Mouse (Mus musculus): Measurements from ENCODE around the gene Hnrnpab. TPM values are rescaled to one million over a fixed set of nuclear protein-coding genes. Genes with fewer than 3 reads are reported as not detected.
"Not testable (repeated sequence)": the region's sequence is repeated elsewhere in the genome, so short reads cannot be mapped to it uniquely, and the experiment has no call there.

Hnrnpab gene
- polyA plus RNA-seq, 1 experiment from 2014 or later, result 617 TPM

GRCm38 (mm10) chr11:51645293-51645692 lies 38.6 kb upstream of the Hnrnpab start:
- H3K27ac ChIP-seq, result no peak overlapping the region
- H3K4me1 ChIP-seq, result peaks cover 52% of the 10 kb centered on the region
- peaks cover 30% of the 10 kb centered on the region for H3K36me3 ChIP-seq
- DNase-seq (ENCODE audit: low spot score), result no peak
- H3K9me3 ChIP-seq, result no peaks in the 10 kb centered on the region
- no peak overlapping the region for H3K4me3 ChIP-seq
- 87% methylated on average over 13 of the region's 13 CpGs for WGBS
- peaks cover 29% of the 10 kb centered on the region for H3K27me3 ChIP-seq (ENCODE audit: insufficient read depth, poor library complexity, severe bottlenecking)

DNA sequence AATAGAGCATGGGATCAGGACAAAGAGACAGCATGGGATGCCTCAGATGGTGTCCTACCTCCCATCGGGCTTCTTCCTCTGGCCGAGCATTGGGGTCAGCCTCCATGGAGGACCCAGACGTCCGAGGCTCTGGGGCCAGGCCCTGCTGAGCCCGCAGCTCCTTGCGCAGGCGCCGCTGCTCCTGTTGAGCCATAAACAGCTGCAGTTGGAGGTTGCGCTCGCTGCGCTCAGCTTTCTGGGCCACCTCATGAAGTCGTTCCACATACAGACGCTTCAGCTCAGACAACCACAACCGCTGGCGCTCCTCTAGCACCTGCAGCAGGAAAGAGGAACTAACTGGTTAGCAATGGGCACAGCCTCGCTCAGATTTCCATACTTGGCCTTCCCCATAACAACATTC lies 37.6 kb upstream of the Hnrnpab start:
- Histone ChIP-seq H3K27me3 (ENCODE audit: insufficient read depth, poor library complexity, severe bottlenecking) (peaks cover 29% of the 10 kb centered on the region), H3K36me3 (peaks cover 30% of the 10 kb centered on the region), H3K4me1 (peaks cover 41% of the 10 kb centered on the region), H3K4me3 (peak overlapping the region; percentile 23; the same call in 1 of the 2 replicates), H3K27ac (no peak overlapping the region), H3K9me3 (no peaks in the 10 kb centered on the region)
- 72% methylated on average over 16 of the region's 16 CpGs for WGBS
- no peak for DNase-seq (ENCODE audit: low spot score)

DNA sequence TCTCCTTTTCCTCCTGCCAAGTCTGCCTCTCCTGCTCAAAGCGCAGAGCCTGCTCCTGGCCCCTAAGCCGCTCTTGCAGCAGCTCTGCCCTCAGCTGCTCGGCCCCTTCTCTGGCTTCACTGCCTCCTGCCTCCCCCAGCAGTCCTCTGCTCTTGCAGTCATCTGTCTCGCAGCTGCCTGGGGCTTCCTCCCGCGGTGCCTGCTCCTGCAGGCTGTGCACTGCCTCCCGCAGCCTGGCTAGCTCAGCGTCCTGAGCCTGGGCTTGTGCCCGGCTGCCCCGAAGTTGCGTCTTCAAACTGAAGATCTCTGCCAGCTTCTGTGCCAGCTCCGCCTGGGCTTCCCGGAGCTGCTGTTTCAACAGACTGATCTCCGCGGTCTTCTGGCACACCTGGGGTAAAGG lies 37.1 kb upstream of the Hnrnpab start:
- 44% methylated on average over 15 of the region's 15 CpGs for WGBS
- no peak overlapping the region for H3K27ac ChIP-seq

DNA sequence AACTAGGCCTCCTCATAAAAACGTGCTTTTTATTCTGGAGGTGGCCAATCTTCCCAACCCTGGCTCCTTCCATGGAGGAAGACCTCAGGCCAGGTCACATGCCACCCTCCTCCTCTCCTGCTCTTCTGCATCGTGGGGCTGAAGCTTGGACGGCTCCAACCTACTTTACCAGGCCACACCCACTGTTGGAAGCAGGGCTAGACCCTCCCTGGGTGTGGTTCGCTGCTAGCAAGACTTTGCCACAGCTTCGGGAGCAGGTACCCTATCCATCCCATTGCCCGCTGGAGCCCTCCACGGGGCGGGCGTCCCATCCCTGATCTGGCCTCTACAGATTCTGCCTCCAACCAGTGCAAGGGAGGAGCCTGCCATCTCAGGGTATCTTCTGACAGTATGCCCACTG lies 36.6 kb upstream of the Hnrnpab start:
- H3K4me1 ChIP-seq, result peaks cover 32% of the 10 kb centered on the region
- no peaks in the 10 kb centered on the region for H3K9me3 ChIP-seq
- no peak for DNase-seq (ENCODE audit: low spot score)
- no peak overlapping the region for H3K27ac ChIP-seq
- H3K27me3 ChIP-seq (ENCODE audit: insufficient read depth, poor library complexity, severe bottlenecking), result peaks cover 29% of the 10 kb centered on the region
- 56% methylated on average over 9 of the region's 9 CpGs for WGBS
- H3K4me3 ChIP-seq, result peak overlapping the region; percentile 23
- peaks cover 30% of the 10 kb centered on the region for H3K36me3 ChIP-seq

More for the DNA sequence above, 37.1 kb upstream of the Hnrnpab start:
- Histone ChIP-seq H3K4me1 (peaks cover 37% of the 10 kb centered on the region), H3K9me3 (no peaks in the 10 kb centered on the region), H3K36me3 (peaks cover 30% of the 10 kb centered on the region), H3K4me3 (peak overlapping the region; percentile 23), H3K27me3 (ENCODE audit: insufficient read depth, poor library complexity, severe bottlenecking) (peaks cover 29% of the 10 kb centered on the region)
- no peak for DNase-seq (ENCODE audit: low spot score)

GRCm38 (mm10) chr11:51640748-51641147 lies 34.1 kb upstream of the Hnrnpab start:
- Histone ChIP-seq H3K4me3 (no peak overlapping the region), H3K27ac (no peak overlapping the region), H3K36me3 (peaks cover 29% of the 10 kb centered on the region), H3K27me3 (ENCODE audit: insufficient read depth, poor library complexity, severe bottlenecking) (peaks cover 29% of the 10 kb centered on the region), H3K9me3 (no peaks in the 10 kb centered on the region), H3K4me1 (peaks cover 27% of the 10 kb centered on the region)
- no peak for DNase-seq (ENCODE audit: low spot score)
- WGBS, result 84% methylated on average over 7 of the region's 7 CpGs

GRCm38 (mm10) chr11:51638497-51638896 lies 31.9 kb upstream of the Hnrnpab start:
- Histone ChIP-seq H3K4me3 (peak overlapping the region; percentile 45; the same call in 1 of the 2 replicates), H3K9me3 (no peaks in the 10 kb centered on the region), H3K27me3 (ENCODE audit: insufficient read depth, poor library complexity, severe bottlenecking) (peaks cover 9% of the 10 kb centered on the region), H3K36me3 (peaks cover 10% of the 10 kb centered on the region; the same call in 1 of the 2 replicates), H3K4me1 (peaks cover 33% of the 10 kb centered on the region), H3K27ac (no peak overlapping the region)
- no peak for DNase-seq (ENCODE audit: low spot score)
- WGBS, result 71% methylated on average over 5 of the region's 5 CpGs

DNA sequence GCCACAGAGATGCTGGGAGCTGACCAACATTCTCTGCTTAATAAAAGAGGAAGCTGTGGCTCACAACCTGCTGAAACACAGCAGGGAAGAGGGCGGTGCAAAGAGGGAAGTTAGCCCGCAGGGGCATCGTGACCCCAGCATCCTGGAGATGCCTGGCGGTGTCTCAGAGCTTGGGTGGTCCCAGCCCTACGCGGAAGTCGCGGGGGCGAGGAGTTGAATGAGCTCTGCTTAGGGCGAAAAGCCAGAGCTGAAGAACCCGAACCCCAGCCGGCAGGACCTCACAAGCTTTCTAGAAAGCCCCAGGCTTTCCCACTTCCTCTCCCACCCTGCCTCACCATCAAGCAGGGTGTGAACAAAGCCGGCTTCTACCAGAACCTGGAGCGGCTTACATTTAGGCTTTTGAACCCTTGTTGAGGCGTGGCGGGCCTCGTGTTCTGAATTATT lies 31.3 kb upstream of the Hnrnpab start:
- Histone ChIP-seq H3K27me3 (ENCODE audit: insufficient read depth, poor library complexity, severe bottlenecking) (peaks cover 5% of the 10 kb centered on the region; the same call in 1 of the 2 replicates), H3K27ac (peak overlapping the region; percentile 80), H3K9me3 (no peaks in the 10 kb centered on the region), H3K4me3 (peak overlapping the region; percentile 45), H3K4me1 (peaks cover 29% of the 10 kb centered on the region), H3K36me3 (peaks cover 7% of the 10 kb centered on the region; the same call in 1 of the 2 replicates)
- DNase-seq (ENCODE audit: low spot score), result no peak
- 5% methylated on average over 17 of the region's 17 CpGs for WGBS

GRCm38 (mm10) chr11:51636323-51636684 lies 29.7 kb upstream of the Hnrnpab start:
- Histone ChIP-seq H3K36me3 (0 out of 2 replicates have a peak, but pooled peaks cover 2% of the 10 kb centered on the region), H3K4me3 (peak overlapping the region; percentile 94), H3K27ac (peak overlapping the region; percentile 90), H3K27me3 (ENCODE audit: insufficient read depth, poor library complexity, severe bottlenecking) (no peaks in the 10 kb centered on the region), H3K4me1 (peaks cover 27% of the 10 kb centered on the region), H3K9me3 (no peaks in the 10 kb centered on the region)
- 5% methylated on average over 6 of the region's 6 CpGs for WGBS
- peak; percentile 86 for DNase-seq (ENCODE audit: low spot score)

- H3K4me1 ChIP-seq, result peaks cover 27% of the 10 kb centered on the region
- H3K9me3 ChIP-seq, result no peaks in the 10 kb centered on the region
- WGBS, result under 1% methylated on average over 61 of the region's 61 CpGs
- H3K27me3 ChIP-seq (ENCODE audit: insufficient read depth, poor library complexity, severe bottlenecking), result no peaks in the 10 kb centered on the region
- peak within 1 kb of the TSS; percentile 94 for H3K4me3 ChIP-seq
- H3K36me3 ChIP-seq, result 0 out of 2 replicates have a peak, but pooled peaks cover 6% of the 10 kb centered on the region
- peak; percentile 92 for DNase-seq (ENCODE audit: low spot score)
- peak within 1 kb of the TSS; percentile 90 for H3K27ac ChIP-seq
Observed at GRCm38 (mm10) chr11:51635525-51636322, 29.1 kb upstream of the Hnrnpab start, which contains the start of gene Rmnd5b. Rmnd5b (minus strand) TSS chr11:51635896.

DNA sequence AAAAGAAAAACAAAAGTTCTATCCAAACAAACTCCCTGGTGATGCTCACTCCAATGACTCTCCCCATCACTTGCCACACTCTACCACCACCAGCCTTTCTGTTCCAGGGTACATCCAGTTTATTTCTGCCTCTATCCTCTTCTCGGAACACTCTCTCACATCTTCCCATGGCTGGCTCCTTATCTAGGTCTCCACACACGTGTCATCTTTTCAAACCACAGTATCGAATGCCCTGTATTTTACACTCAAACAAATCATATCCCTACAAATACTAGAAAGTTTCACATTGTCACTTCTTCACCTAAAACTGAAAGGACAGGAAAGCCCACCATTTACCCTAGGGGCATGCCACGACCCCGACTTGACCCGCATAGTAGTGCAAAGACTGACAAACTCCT lies 28.5 kb upstream of the Hnrnpab start:
- Histone ChIP-seq H3K27me3 (ENCODE audit: insufficient read depth, poor library complexity, severe bottlenecking) (no peaks in the 10 kb centered on the region), H3K4me1 (peaks cover 27% of the 10 kb centered on the region), H3K36me3 (0 out of 2 replicates have a peak, but pooled peaks cover 7% of the 10 kb centered on the region), H3K9me3 (no peaks in the 10 kb centered on the region), H3K4me3 (peak overlapping the region; percentile 94), H3K27ac (peak overlapping the region; percentile 90)
- 11% methylated on average over 6 of the region's 6 CpGs for WGBS
- DNase-seq (ENCODE audit: low spot score), result no peak

GRCm38 (mm10) chr11:51633721-51634120 lies 27.1 kb upstream of the Hnrnpab start:
- H3K9me3 ChIP-seq, result no peaks in the 10 kb centered on the region
- H3K4me1 ChIP-seq, result peaks cover 27% of the 10 kb centered on the region
- H3K27ac ChIP-seq, result no peak overlapping the region
- no peak overlapping the region for H3K4me3 ChIP-seq
- DNase-seq (ENCODE audit: low spot score), result no peak
- H3K27me3 ChIP-seq (ENCODE audit: insufficient read depth, poor library complexity, severe bottlenecking), result no peaks in the 10 kb centered on the region
- 88% methylated on average over 3 of the region's 3 CpGs for WGBS
- peaks cover 16% of the 10 kb centered on the region for H3K36me3 ChIP-seq

GRCm38 (mm10) chr11:51633200-51633599 lies 26.6 kb upstream of the Hnrnpab start:
- H3K4me3 ChIP-seq; H3K9me3 ChIP-seq; DNase-seq (ENCODE audit: low spot score); H3K27me3 ChIP-seq (ENCODE audit: insufficient read depth, poor library complexity, severe bottlenecking); H3K27ac ChIP-seq: not testable (repeated sequence)
- 88% methylated on average over 7 of the region's 7 CpGs for WGBS
- peaks cover 19% of the 10 kb centered on the region for H3K36me3 ChIP-seq
- peaks cover 27% of the 10 kb centered on the region for H3K4me1 ChIP-seq

- no peaks in the 10 kb centered on the region for H3K27me3 ChIP-seq (ENCODE audit: insufficient read depth, poor library complexity, severe bottlenecking)
- no peak for DNase-seq (ENCODE audit: low spot score)
- no peak overlapping the region for H3K4me3 ChIP-seq
- no peak overlapping the region for H3K27ac ChIP-seq
- peaks cover 29% of the 10 kb centered on the region for H3K36me3 ChIP-seq
- WGBS, result 78% methylated on average over 6 of the region's 6 CpGs
- peaks cover 21% of the 10 kb centered on the region for H3K4me1 ChIP-seq
- no peaks in the 10 kb centered on the region for H3K9me3 ChIP-seq
Observed at GRCm38 (mm10) chr11:51632130-51632753, 25.6 kb upstream of the Hnrnpab start.

Data from heart, embryonic 10.5 days (tissue).